Mouse (Mus musculus): ENCODE data around the gene Cox4i2. TPM values are rescaled to one million over a fixed set of nuclear protein-coding genes. Genes with fewer than 3 reads are reported as not detected.

The Cox4i2 gene
- polyA plus RNA-seq, 1 experiment from 2014 or later, result 3.4 TPM

DNA sequence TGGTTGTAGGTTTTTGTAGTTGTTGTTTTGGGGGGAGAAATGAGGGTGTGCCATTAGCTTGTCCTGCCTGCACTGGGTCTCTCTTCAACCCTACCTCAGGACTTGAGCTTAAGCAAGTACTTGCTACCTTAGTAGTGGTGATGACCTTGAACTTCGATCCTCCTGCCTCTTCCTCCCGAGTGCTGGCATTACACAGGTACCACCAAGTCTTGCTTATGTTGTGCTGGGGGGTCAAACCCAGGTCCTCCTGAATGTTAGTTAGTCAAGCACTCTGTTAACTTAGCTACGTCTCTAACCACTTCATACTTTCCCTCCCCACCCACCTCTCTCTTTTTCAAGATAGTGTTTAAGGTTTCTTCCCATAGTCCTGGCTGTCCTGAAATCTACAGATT, 29.6 kb upstream of the Cox4i2 start:
- no peaks in the 10 kb centered on the region for H3K36me3 ChIP-seq
- no peak overlapping the region for H3K9ac ChIP-seq
- H3K27me3 ChIP-seq (replicated peaks), result peaks cover 47% of the 10 kb centered on the region
- peak overlapping the region; percentile 37 for H3K4me3 ChIP-seq
- no peak overlapping the region for H3K27ac ChIP-seq
- H3K4me1 ChIP-seq, result peaks cover 34% of the 10 kb centered on the region
- ATAC-seq, result no peak
- H3K9me3 ChIP-seq (replicated peaks), result no peaks in the 10 kb centered on the region
- WGBS (ENCODE audit: insufficient replicate concordance), result 50% methylated on average over 3 of the region's 3 CpGs
- peak overlapping the region; percentile 61 for H3K4me2 ChIP-seq

DNA sequence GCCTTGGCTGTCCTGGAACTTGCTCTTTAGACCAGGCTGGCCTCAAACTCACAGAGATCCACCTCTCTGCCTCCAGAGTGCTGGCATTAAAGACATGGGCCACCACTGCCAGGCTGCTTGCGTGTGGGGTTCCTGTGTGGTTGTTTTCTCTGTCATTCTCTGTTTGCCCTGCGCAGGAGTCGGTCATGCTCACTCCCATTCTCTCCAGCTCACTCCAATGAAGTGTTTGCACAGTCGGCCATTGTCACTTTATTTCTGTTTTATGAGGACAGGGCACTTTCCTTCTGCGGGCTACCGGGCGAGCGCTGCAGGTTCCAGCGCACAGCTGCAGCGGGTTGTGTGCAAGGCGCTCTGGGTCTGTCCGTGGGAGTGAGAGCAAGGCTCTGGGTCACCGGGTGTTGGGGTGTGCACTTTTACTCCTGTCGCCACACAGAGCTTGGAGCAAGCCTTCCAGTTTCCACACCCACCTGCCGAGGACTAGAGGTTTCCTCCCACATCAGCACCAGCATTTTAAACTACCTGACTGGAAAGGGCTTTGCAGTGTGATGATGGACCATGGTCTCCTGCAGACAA, 28.7 kb upstream of the Cox4i2 start:
- Histone ChIP-seq H3K27ac (no peak overlapping the region), H3K4me2 (no peak overlapping the region), H3K4me1 (peaks cover 43% of the 10 kb centered on the region), H3K9me3 (replicated peaks) (no peaks in the 10 kb centered on the region), H3K9ac (no peak overlapping the region), H3K36me3 (no peaks in the 10 kb centered on the region), H3K4me3 (no peak overlapping the region), H3K27me3 (replicated peaks) (peaks cover 47% of the 10 kb centered on the region)
- no peak for ATAC-seq
- 69% methylated on average over 15 of the region's 15 CpGs for WGBS (ENCODE audit: insufficient replicate concordance)

DNA sequence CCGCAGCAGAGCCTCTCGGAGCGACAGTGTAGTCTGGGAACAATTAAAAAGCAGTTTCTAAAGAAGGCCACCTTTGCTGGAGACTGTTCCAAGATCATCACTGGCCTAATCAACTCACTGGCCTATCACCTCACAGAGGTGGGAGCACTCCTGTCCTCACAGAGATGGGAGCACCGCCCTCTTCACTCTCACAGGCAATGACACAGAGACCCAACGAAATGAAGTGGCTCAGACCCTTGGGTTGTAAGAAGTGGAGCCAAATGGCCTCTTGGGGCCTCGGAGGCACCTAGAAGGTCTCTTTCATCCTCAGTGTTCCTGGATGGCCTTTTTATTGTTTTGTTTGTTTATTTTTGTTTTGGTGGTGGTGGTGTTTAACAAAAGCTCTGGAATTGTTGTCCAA, 27.8 kb upstream of the Cox4i2 start:
- no peaks in the 10 kb centered on the region for H3K9me3 ChIP-seq (replicated peaks)
- no peak overlapping the region for H3K9ac ChIP-seq
- no peak overlapping the region for H3K4me3 ChIP-seq
- H3K27ac ChIP-seq, result no peak overlapping the region
- peaks cover 47% of the 10 kb centered on the region for H3K27me3 ChIP-seq (replicated peaks)
- peaks cover 45% of the 10 kb centered on the region for H3K4me1 ChIP-seq
- no peaks in the 10 kb centered on the region for H3K36me3 ChIP-seq
- 73% methylated on average over 6 of the region's 6 CpGs for WGBS (ENCODE audit: insufficient replicate concordance)
- no peak for ATAC-seq
- H3K4me2 ChIP-seq, result no peak overlapping the region

DNA sequence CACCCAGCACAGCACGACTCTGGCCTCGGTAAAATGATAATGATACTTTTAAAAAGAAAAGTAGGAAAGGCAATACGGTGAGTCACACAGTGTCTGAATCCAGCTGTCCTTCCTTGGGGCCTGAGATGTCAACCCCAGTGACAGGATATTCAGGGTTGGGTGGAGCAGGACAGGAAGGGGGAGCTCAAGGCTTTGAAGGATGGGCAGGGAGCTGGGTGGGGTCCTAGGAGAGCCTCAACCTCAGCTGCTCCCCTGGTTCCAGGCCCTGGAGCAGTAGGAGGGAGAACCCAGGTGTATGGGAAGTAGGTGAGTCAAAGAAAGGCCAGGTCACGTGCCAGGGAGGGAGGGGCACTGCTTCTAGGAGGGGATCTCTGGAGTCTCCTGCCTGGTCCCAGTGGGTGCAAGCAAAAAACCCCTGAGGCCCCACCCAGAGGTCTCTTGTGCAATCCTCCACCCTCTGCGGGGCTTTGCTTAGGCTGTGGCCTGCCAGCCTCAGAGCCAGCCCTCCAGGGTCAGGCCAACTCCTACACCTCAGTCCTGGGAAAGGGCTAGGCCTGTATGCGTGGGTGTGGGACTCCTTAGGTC, 27.1 kb upstream of the Cox4i2 start:
- Histone ChIP-seq H3K4me1 (peaks cover 45% of the 10 kb centered on the region), H3K4me2 (no peak overlapping the region), H3K4me3 (no peak overlapping the region), H3K27me3 (replicated peaks) (peaks cover 46% of the 10 kb centered on the region), H3K27ac (peak overlapping the region; percentile 3; the same call in 1 of the 2 replicates), H3K9me3 (replicated peaks) (no peaks in the 10 kb centered on the region), H3K9ac (no peak overlapping the region), H3K36me3 (no peaks in the 10 kb centered on the region)
- no peak for ATAC-seq
- WGBS (ENCODE audit: insufficient replicate concordance), result 30% methylated on average over 6 of the region's 6 CpGs

DNA sequence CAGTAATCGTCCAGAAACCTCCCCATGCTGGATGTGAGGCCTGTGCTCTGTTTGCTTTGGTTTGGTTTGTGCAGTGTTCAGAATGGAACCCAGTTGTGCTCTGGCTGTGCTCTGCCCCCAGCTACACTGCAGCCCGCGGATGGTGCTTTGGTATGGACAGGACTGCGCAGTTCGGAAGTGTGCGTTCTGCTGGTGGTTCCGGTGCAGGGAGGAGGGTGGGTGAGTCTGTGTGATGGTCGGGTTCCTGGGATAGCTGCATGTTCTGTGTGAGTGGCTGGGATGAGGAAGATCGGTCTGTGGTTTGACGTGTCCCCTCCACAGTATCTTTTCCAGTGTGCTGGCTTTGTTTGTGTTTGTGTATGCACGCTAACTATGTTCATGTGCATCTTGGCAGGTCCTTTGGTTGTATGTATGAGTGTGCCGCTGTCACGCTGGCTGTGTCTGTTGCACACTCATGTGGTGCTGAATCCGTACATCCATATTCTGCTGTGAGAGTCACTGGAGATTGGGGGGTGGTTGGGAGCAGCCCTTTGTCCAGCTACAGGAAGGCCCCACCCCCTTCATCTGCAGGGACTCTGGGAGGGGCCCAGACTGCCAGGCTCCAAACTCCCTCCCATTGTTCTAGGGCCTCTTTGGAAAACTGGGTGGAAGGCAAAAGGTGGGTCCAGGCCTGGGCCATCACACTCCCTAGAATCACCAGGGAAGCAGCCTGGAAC, 26.0 kb upstream of the Cox4i2 start:
- no peaks in the 10 kb centered on the region for H3K9me3 ChIP-seq (replicated peaks)
- WGBS (ENCODE audit: insufficient replicate concordance), result 78% methylated on average over 14 of the region's 14 CpGs
- no peaks in the 10 kb centered on the region for H3K36me3 ChIP-seq
- peak overlapping the region; percentile 42 for H3K27ac ChIP-seq
- H3K4me3 ChIP-seq, result no peak overlapping the region
- peak; percentile 28 for ATAC-seq
- H3K9ac ChIP-seq, result no peak overlapping the region
- H3K4me1 ChIP-seq, result peaks cover 45% of the 10 kb centered on the region
- no peak overlapping the region for H3K4me2 ChIP-seq
- peaks cover 34% of the 10 kb centered on the region for H3K27me3 ChIP-seq (replicated peaks)

DNA sequence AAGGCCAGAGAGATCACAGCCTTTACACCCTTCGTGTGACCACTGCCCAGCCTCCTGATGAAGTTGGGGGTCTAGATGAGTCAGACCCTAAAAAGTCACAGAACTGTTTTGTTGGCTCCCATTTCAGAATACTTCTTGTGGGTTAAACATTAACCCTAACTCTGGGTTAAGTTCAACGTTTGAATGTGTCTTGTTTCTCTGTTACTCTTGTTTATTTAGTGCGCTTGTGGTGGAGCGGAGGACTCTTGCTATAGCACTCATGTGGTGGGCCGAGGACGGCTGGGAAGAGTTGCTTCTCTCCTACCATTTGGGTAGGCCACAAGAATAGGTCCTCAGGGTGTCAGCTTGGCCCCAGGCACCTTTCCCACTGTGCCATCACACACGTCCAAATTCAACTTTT, 25.4 kb upstream of the Cox4i2 start:
- Histone ChIP-seq H3K4me3 (no peak overlapping the region), H3K4me2 (no peak overlapping the region), H3K27ac (peak overlapping the region; percentile 70), H3K4me1 (peaks cover 48% of the 10 kb centered on the region), H3K36me3 (no peaks in the 10 kb centered on the region), H3K9ac (no peak overlapping the region), H3K27me3 (replicated peaks) (peaks cover 28% of the 10 kb centered on the region), H3K9me3 (replicated peaks) (no peaks in the 10 kb centered on the region)
- no peak for ATAC-seq
- WGBS (ENCODE audit: insufficient replicate concordance), result 59% methylated on average over 7 of the region's 7 CpGs

DNA sequence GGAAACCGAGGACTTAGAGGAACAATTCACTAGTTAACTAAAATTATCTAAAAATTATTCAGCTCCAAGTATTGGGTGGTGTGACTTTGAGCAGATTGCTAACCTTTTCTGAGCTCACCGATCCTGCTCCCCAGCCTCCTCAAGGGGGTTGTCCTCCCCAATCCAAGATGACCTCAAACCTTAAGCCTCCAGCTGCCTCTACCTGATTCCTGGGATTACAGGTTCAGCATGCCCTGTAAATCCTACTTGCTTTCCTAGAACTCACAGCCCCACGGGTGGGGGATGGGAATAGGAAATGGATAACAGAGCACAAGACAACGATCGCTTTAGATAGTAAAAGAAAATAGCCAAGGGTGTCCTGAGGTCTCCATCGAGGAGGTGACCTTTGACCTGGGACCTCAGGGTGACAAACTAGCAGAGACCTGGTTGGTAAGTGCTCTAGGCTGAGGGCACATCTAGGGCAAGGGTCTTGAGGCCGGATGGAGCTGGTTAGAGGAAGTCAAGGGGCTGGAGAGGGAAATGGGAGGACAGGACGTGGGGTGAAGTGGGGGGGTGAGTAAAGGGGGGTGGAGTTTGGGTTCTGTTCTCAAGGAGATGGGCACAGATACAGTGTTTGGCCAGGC, 24.8 kb upstream of the Cox4i2 start:
- H3K4me2 ChIP-seq, result peak overlapping the region; percentile 15
- ATAC-seq, result no peak; the same call in 1 of the 2 replicates

DNA sequence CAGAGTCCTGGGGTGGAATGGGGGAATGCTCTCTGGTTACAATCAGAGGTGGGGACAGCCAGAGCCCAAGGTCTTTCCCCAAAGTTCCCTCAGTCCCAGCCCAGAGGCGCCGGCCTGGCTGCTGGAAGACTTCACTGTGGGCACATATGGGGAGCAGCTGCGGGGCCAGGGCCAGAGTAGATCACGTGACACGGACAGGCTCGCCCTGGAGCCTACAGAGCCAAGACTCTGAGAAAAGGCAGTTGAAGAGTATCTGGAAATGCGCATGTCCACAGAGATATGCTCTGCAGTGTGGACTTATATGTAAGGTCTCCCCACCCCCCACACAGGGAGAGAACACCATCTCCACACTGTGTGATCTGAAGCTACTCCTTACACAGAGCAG, 24.3 kb upstream of the Cox4i2 start:
- no peak overlapping the region for H3K9ac ChIP-seq
- peak overlapping the region; percentile 15 for H3K4me2 ChIP-seq
- peak; percentile 62 for ATAC-seq
- H3K9me3 ChIP-seq (replicated peaks), result no peaks in the 10 kb centered on the region
- H3K27me3 ChIP-seq (replicated peaks), result peaks cover 26% of the 10 kb centered on the region
- WGBS (ENCODE audit: insufficient replicate concordance), result 18% methylated on average over 7 of the region's 7 CpGs
- peaks cover 54% of the 10 kb centered on the region for H3K4me1 ChIP-seq
- no peaks in the 10 kb centered on the region for H3K36me3 ChIP-seq
- peak overlapping the region; percentile 70 for H3K27ac ChIP-seq
- H3K4me3 ChIP-seq, result no peak overlapping the region

More for the DNA sequence above, 24.8 kb upstream of the Cox4i2 start:
- Histone ChIP-seq H3K9ac (no peak overlapping the region), H3K9me3 (replicated peaks) (no peaks in the 10 kb centered on the region), H3K36me3 (no peaks in the 10 kb centered on the region), H3K27me3 (replicated peaks) (peaks cover 26% of the 10 kb centered on the region), H3K4me3 (no peak overlapping the region), H3K4me1 (peaks cover 49% of the 10 kb centered on the region), H3K27ac (peak overlapping the region; percentile 70)
- 28% methylated on average over 8 of the region's 8 CpGs for WGBS (ENCODE audit: insufficient replicate concordance)

DNA sequence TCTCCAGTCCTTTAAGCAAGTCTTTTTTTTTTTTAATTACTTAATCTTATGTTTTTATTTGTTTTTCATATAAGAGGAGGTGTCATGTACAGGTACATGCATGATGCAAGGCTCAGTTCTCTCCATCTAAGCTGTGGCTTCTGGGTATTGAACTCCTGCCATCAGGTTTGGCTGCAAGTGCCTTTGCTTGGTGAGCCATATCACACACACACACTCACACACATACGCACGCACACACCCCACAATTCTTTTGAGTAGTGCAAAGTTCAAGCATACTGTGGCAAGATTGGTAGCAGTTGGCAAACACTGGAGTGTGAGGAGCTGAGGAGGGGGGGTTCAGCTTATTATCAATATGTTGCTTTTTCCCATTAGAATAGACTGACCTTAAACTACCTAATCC, 20.8 kb upstream of the Cox4i2 start:
- H3K9me3 ChIP-seq (replicated peaks), result no peaks in the 10 kb centered on the region
- H3K27ac ChIP-seq, result no peak overlapping the region
- H3K4me3 ChIP-seq, result no peak overlapping the region
- ATAC-seq, result no peak
- no peak overlapping the region for H3K9ac ChIP-seq
- H3K4me2 ChIP-seq, result no peak overlapping the region
- H3K36me3 ChIP-seq, result 0 out of 2 replicates have a peak, but pooled peaks cover 4% of the 10 kb centered on the region
- 57% methylated on average over 2 of the region's 2 CpGs for WGBS (ENCODE audit: insufficient replicate concordance)
- peaks cover 17% of the 10 kb centered on the region for H3K27me3 ChIP-seq (replicated peaks)
- H3K4me1 ChIP-seq, result peaks cover 73% of the 10 kb centered on the region

DNA sequence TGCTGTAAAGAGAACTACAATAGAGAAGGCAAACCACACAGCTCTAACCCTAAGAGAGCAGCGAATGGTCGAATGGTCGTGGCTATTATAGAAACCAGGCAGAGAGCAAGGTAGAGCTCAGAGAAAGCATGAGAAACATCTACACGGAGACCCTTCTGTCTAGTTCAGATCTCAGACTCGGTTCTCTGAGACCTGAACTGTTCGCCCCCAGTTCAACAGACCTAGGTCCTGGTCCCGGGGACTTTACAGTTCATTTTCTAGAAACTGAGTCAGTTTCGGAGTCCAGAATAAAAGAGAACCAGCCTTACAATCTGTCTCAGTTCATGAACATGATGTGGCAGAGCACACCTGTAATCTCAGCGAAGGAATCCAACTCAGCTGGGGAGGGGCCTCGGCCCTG, 19.5 kb upstream of the Cox4i2 start:
- Histone ChIP-seq H3K36me3 (0 out of 2 replicates have a peak, but pooled peaks cover 4% of the 10 kb centered on the region), H3K27me3 (replicated peaks) (peaks cover 17% of the 10 kb centered on the region), H3K27ac (0 out of 2 replicates have a peak overlapping the region, but pooled peaks have one; percentile 13), H3K4me3 (peak overlapping the region; percentile 67), H3K9me3 (replicated peaks) (no peaks in the 10 kb centered on the region), H3K4me2 (peak overlapping the region; percentile 96), H3K4me1 (peaks cover 73% of the 10 kb centered on the region), H3K9ac (peak overlapping the region; percentile 37; the same call in 1 of the 2 replicates)
- no peak for ATAC-seq
- 23% methylated on average over 10 of the region's 10 CpGs for WGBS (ENCODE audit: insufficient replicate concordance)

DNA sequence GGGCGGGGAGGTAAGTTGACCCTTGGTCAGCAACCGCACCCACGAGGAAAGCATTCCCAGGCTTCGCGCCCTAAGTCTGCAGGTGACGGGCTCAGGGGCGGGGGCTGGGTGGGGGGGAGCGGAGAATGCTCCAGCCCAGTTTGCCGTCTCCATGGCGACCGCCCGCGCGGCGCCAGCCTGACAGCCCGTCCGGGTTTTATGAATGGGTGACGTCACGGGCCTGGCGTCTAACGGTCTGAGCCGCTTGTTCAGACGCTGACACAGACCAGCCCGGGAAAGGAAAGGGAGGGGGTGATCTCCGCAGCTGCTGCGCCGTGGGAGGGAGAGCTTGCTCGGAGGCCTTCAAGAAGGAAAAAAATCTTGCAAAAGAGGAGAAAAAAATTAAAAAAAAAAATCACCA, 19.0 kb upstream of the Cox4i2 start:
- Histone ChIP-seq H3K9me3 (replicated peaks) (no peaks in the 10 kb centered on the region), H3K4me3 (peak overlapping the region; percentile 67), H3K4me1 (peaks cover 73% of the 10 kb centered on the region), H3K27ac (peak overlapping the region; percentile 30; the same call in 1 of the 2 replicates), H3K4me2 (peak overlapping the region; percentile 96), H3K9ac (peak overlapping the region; percentile 37), H3K36me3 (0 out of 2 replicates have a peak, but pooled peaks cover 4% of the 10 kb centered on the region), H3K27me3 (replicated peaks) (peaks cover 17% of the 10 kb centered on the region)
- peak; percentile 36 for ATAC-seq
- WGBS (ENCODE audit: insufficient replicate concordance), result 2% methylated on average over 28 of the region's 28 CpGs
